Mouse (Mus musculus): ENCODE data around the gene Sf3a3. TPM values are rescaled to one million over a fixed set of nuclear protein-coding genes. Genes with fewer than 3 reads are reported as not detected.

The Sf3a3 gene
- total and polyA plus RNA-seq, 3 experiments: 53.7 to 172 (median 106) TPM

DNA sequence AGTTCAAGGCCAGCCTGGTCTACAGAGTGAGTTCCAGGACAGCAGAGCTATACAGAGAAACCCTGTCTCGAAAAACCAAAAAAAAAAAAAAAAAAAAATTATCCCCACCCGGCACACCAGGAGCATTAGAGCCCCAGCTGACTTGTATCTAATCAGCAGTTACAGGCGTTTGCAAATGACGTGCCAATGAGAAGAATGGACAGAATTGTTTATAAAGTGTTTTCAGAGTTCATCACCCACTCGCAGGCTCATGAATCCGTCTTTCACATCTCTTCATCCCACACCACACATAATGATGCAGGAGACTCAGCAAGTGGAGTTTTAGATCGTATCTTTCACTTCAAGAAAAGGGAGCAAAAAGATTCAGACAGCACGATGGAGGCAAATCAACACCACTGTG, 29.1 kb upstream of the Sf3a3 start:
- no peak overlapping the region for H3K4me3 ChIP-seq (ENCODE audit: low read depth, low read length)
- no peak for TF ChIP-seq GATA2 (IDR thresholded peaks at IDR 0.05; ENCODE audit: borderline replicate concordance, low read depth, low read length)
- no peak for TF ChIP-seq GATA1 (IDR thresholded peaks at IDR 0.05; ENCODE audit: borderline replicate concordance, low read length)
- TF ChIP-seq POLR2AphosphoS5 (IDR thresholded peaks at IDR 0.05; ENCODE audit: insufficient replicate concordance, low read depth, low read length): no peak
- no peak for TF ChIP-seq TAL1 (conservative IDR thresholded peaks at IDR 0.05; ENCODE audit: low read depth, low read length)
- no peak for TF ChIP-seq CTCF (IDR thresholded peaks at IDR 0.05; ENCODE audit: low read depth, low read length)
- ATAC-seq (ENCODE audit: extremely low read depth, insufficient number of reproducible peaks, low FRiP score, poor library complexity, severe bottlenecking) (no peak), DNase-seq (ENCODE audit: low spot score) (no peak)
- peaks cover 94% of the 10 kb centered on the region for H3K36me3 ChIP-seq (replicated peaks)
- no peaks in the 10 kb centered on the region for H3K9me3 ChIP-seq (replicated peaks)
- H3K27me3 ChIP-seq (ENCODE audit: insufficient read depth, low read length): no peaks in the 10 kb centered on the region
- peaks cover 5% of the 10 kb centered on the region; the same call in 1 of the 2 replicates for H3K4me1 ChIP-seq (ENCODE audit: insufficient read depth, low read depth, low read length)

DNA sequence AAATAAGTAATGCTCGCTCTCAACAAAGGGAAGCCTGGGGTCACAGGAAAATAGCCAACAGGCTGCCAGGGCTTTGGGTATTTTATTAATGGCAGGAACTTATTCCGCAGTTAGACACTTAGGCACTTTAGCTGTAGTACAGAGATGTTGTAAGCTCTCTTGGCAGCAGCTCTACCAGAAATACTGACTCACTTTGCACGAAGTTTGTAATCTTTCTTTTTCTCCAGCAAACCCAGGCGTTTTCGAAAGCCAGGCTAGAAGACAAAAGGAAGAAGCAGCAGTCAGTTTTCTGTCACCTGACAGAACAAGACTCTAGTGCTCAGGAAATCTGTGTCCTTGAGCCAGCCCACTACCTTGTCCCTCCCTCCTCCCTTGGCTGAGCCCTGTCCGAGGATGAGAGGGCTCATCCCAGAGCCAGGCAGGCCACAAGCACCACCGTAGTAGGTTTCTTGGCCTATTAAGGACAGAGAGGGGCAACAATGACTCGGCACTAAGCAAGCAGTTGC, 28.6 kb upstream of the Sf3a3 start:
- TF ChIP-seq TAL1 (conservative IDR thresholded peaks at IDR 0.05; ENCODE audit: low read depth, low read length) (no peak), GATA2 (IDR thresholded peaks at IDR 0.05; ENCODE audit: borderline replicate concordance, low read depth, low read length) (no peak), POLR2AphosphoS5 (IDR thresholded peaks at IDR 0.05; ENCODE audit: insufficient replicate concordance, low read depth, low read length) (no peak), GATA1 (IDR thresholded peaks at IDR 0.05; ENCODE audit: borderline replicate concordance, low read length) (no peak), CTCF (IDR thresholded peaks at IDR 0.05; ENCODE audit: low read depth, low read length) (no peak)
- H3K4me1 ChIP-seq (ENCODE audit: insufficient read depth, low read depth, low read length): peaks cover 9% of the 10 kb centered on the region
- no peak for ATAC-seq (ENCODE audit: extremely low read depth, insufficient number of reproducible peaks, low FRiP score, poor library complexity, severe bottlenecking)
- DNase-seq (ENCODE audit: low spot score): no peak
- no peak overlapping the region for H3K4me3 ChIP-seq (ENCODE audit: low read depth, low read length)
- peaks cover 94% of the 10 kb centered on the region for H3K36me3 ChIP-seq (replicated peaks)
- H3K27me3 ChIP-seq (ENCODE audit: insufficient read depth, low read length): no peaks in the 10 kb centered on the region
- H3K9me3 ChIP-seq (replicated peaks): no peaks in the 10 kb centered on the region

DNA sequence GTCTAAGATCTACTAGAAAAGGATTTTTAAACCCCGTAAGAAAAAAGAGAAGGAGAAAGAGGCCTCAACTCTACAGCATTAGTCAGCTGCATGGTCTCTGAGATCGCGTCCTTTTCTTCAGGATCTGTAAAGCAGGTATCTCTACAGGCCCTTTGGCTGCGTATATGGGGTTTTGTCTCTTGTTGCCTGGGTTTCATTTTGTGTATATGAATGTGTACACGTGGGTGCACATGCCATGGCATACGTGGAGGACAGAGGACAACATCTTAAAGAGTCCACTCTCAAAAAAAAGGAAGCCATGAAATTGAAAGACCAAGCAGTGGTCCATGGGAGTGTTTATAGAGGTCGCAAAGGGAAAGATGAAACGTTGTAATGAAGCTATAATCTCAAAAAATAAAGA, 23.1 kb upstream of the Sf3a3 start:
- Histone ChIP-seq H3K36me3 (replicated peaks) (peaks cover 52% of the 10 kb centered on the region), H3K4me1 (ENCODE audit: insufficient read depth, low read depth, low read length) (peaks cover 49% of the 10 kb centered on the region), H3K9me3 (replicated peaks) (no peaks in the 10 kb centered on the region), H3K4me3 (ENCODE audit: low read depth, low read length) (no peak overlapping the region; the same call in 1 of the 2 replicates), H3K27me3 (ENCODE audit: insufficient read depth, low read length) (no peaks in the 10 kb centered on the region)
- no peak for ATAC-seq (ENCODE audit: extremely low read depth, insufficient number of reproducible peaks, low FRiP score, poor library complexity, severe bottlenecking)
- TF ChIP-seq GATA1 (IDR thresholded peaks at IDR 0.05; ENCODE audit: borderline replicate concordance, low read length) (no peak), CTCF (IDR thresholded peaks at IDR 0.05; ENCODE audit: low read depth, low read length) (no peak), GATA2 (IDR thresholded peaks at IDR 0.05; ENCODE audit: borderline replicate concordance, low read depth, low read length) (no peak), TAL1 (conservative IDR thresholded peaks at IDR 0.05; ENCODE audit: low read depth, low read length) (no peak), POLR2AphosphoS5 (IDR thresholded peaks at IDR 0.05; ENCODE audit: insufficient replicate concordance, low read depth, low read length) (no peak)
- no peak for DNase-seq (ENCODE audit: low spot score)

DNA sequence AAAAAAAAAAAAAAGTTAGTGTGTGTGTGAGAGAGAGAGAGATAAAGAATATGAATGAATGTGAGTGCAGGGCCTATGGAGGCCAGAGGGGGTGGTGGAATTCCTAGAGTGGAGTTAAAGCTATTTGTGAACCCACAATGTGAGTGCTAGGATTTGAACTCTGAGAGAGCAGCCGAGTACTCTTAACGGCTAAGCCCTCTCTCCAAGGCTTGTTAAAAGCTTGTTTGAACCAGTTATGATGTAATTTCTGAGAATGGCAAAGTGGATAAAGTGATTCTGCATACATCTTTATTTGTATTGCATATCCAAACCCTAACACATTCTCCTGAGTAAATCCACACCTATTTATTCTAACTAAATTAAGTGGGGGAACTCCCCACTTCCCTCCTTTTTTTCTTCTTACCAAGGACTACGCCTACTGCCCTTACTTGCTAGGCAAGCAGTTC, 22.1 kb upstream of the Sf3a3 start:
- no peak for ATAC-seq (ENCODE audit: extremely low read depth, insufficient number of reproducible peaks, low FRiP score, poor library complexity, severe bottlenecking)
- Histone ChIP-seq H3K4me3 (ENCODE audit: low read depth, low read length) (peak overlapping the region; percentile 90), H3K4me1 (ENCODE audit: insufficient read depth, low read depth, low read length) (peaks cover 54% of the 10 kb centered on the region), H3K27me3 (ENCODE audit: insufficient read depth, low read length) (no peaks in the 10 kb centered on the region), H3K36me3 (replicated peaks) (peaks cover 43% of the 10 kb centered on the region), H3K9me3 (replicated peaks) (no peaks in the 10 kb centered on the region)
- TF ChIP-seq CTCF (IDR thresholded peaks at IDR 0.05; ENCODE audit: low read depth, low read length) (no peak), POLR2AphosphoS5 (IDR thresholded peaks at IDR 0.05; ENCODE audit: insufficient replicate concordance, low read depth, low read length) (no peak), GATA1 (IDR thresholded peaks at IDR 0.05; ENCODE audit: borderline replicate concordance, low read length) (no peak), TAL1 (conservative IDR thresholded peaks at IDR 0.05; ENCODE audit: low read depth, low read length) (no peak), GATA2 (IDR thresholded peaks at IDR 0.05; ENCODE audit: borderline replicate concordance, low read depth, low read length) (no peak)
- no peak for DNase-seq (ENCODE audit: low spot score)

DNA sequence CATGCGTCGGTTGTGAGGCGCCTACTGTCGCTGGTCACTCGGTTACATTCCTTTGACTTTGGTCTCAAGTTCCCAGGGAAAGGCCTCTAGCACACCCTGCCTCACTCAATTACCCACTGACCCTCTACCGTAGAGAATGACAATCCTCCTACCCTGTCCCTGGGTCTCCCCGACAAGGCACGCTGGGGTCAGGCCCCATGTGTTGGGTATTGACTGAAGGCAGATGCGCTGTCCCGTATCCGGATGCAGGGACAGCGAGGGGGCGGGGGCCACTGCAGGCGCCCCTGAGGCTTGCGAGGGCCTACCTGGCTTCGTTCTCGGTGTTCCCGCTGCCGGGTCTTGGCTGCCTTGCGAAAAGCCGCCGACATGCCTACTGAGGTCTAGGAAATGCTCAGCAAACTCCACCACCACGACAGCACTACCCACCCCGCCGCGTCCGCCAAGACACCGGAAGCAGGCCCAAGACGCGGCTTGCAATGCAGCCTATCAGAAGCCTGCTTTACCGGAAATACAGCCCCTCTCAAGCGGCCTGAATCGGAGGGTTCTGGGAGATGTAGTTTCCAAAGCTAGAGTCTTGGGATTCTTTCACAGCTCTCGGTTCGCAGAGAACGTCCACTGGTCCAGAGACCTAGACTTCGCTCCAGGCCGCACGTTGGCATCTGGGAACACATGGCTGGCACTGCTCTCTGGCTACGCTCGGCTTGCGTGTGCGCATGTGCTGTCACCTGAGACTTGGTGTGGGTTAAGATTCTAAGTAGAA, 21.3 kb upstream of the Sf3a3 start, which contains the start of gene Utp11:
Utp11 (minus strand) TSS at position 466 of the 760 bp plus-strand sequence.
- H3K9me3 ChIP-seq (replicated peaks): no peaks in the 10 kb centered on the region
- H3K36me3 ChIP-seq (replicated peaks): peaks cover 40% of the 10 kb centered on the region
- DNase-seq (ENCODE audit: low spot score) (peak; percentile 91), ATAC-seq (ENCODE audit: extremely low read depth, insufficient number of reproducible peaks, low FRiP score, poor library complexity, severe bottlenecking) (peak; percentile 92)
- peak within 1 kb of the TSS; percentile 90 for H3K4me3 ChIP-seq (ENCODE audit: low read depth, low read length)
- H3K4me1 ChIP-seq (ENCODE audit: insufficient read depth, low read depth, low read length): peaks cover 55% of the 10 kb centered on the region
- TF ChIP-seq POLR2AphosphoS5 (IDR thresholded peaks at IDR 0.05; ENCODE audit: insufficient replicate concordance, low read depth, low read length) (no peak), GATA1 (IDR thresholded peaks at IDR 0.05; ENCODE audit: borderline replicate concordance, low read length) (no peak)
- no peaks in the 10 kb centered on the region for H3K27me3 ChIP-seq (ENCODE audit: insufficient read depth, low read length)

DNA sequence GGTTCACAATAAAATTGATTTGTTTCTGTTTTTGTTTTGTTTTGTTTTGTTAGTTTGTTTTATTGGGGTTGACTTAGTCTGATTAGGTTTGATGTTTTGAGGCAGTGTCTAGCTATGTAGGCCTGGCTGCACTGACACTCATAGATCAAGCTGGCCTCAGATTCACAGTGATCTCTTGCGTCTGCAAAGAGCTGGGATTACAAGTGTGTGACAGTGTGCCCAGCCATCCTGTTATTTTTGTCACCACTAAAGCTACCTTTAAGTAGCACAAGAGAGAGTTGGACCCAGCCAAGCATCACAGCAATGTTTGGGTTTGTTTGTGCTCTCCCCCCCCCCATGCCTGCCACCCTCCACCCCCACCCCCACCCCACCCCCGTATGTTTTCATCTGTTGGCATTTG, 20.0 kb upstream of the Sf3a3 start:
- ATAC-seq (ENCODE audit: extremely low read depth, insufficient number of reproducible peaks, low FRiP score, poor library complexity, severe bottlenecking): no peak
- no peak for DNase-seq (ENCODE audit: low spot score)
- TF ChIP-seq TAL1 (conservative IDR thresholded peaks at IDR 0.05; ENCODE audit: low read depth, low read length) (no peak), GATA1 (IDR thresholded peaks at IDR 0.05; ENCODE audit: borderline replicate concordance, low read length) (no peak), GATA2 (IDR thresholded peaks at IDR 0.05; ENCODE audit: borderline replicate concordance, low read depth, low read length) (no peak), CTCF (IDR thresholded peaks at IDR 0.05; ENCODE audit: low read depth, low read length) (no peak), POLR2AphosphoS5 (IDR thresholded peaks at IDR 0.05; ENCODE audit: insufficient replicate concordance, low read depth, low read length) (no peak)
- Histone ChIP-seq H3K4me3 (ENCODE audit: low read depth, low read length) (no peak overlapping the region), H3K36me3 (replicated peaks) (peaks cover 39% of the 10 kb centered on the region), H3K27me3 (ENCODE audit: insufficient read depth, low read length) (no peaks in the 10 kb centered on the region), H3K4me1 (ENCODE audit: insufficient read depth, low read depth, low read length) (peaks cover 61% of the 10 kb centered on the region), H3K9me3 (replicated peaks) (no peaks in the 10 kb centered on the region)
